8 mouse cellular contexts compared by ENCODE assay signal in genomic region chr10:69662338-69662737, GRCm38 (mm10).
DNase-seq lines count a peak whose midpoint lies in the region; ATAC-seq and TF ChIP-seq lines count a peak whose summit lies in the region.

No protein-coding gene starts in this region.

- no peaks in the 10 kb centered on the region for H3K36me3 ChIP-seq in embryonic facial prominence, embryonic 11.5 days (replicated peaks; ENCODE audit: control insufficient read depth, insufficient read depth, low read depth, low read length)
- no peaks in the 10 kb centered on the region for H3K36me3 ChIP-seq in heart, embryonic 10.5 days
- no peaks in the 10 kb centered on the region for H3K36me3 ChIP-seq in kidney, postnatal 0 days (ENCODE audit: insufficient read depth, low read length)
- no peaks in the 10 kb centered on the region for H3K36me3 ChIP-seq in liver, embryonic 11.5 days (ENCODE audit: control insufficient read depth, insufficient read depth, low read length)
- H3K36me3 ChIP-seq in neural tube, embryonic 12.5 days, result no peaks in the 10 kb centered on the region

- no peaks in the 10 kb centered on the region for H3K4me1 ChIP-seq in embryonic facial prominence, embryonic 11.5 days (ENCODE audit: control insufficient read depth, insufficient read depth, low read length)
- 0 out of 2 replicates have a peak, but pooled peaks cover 3% of the 10 kb centered on the region for H3K4me1 ChIP-seq in heart, embryonic 10.5 days
- no peaks in the 10 kb centered on the region for H3K4me1 ChIP-seq in kidney, postnatal 0 days (replicated peaks; ENCODE audit: insufficient read depth, low read length)
- H3K4me1 ChIP-seq in liver, embryonic 11.5 days (replicated peaks; ENCODE audit: control insufficient read depth, insufficient read depth, low read length), result no peaks in the 10 kb centered on the region
- H3K4me1 ChIP-seq in neural tube, embryonic 12.5 days, result peaks cover 4% of the 10 kb centered on the region; the same call in 1 of the 2 replicates

- no peak overlapping the region for H3K4me3 ChIP-seq in embryonic facial prominence, embryonic 11.5 days (ENCODE audit: low read depth, low read length)
- no peak overlapping the region for H3K4me3 ChIP-seq in heart, embryonic 10.5 days
- no peak overlapping the region for H3K4me3 ChIP-seq in kidney, postnatal 0 days (replicated peaks; ENCODE audit: low read depth, low read length)
- no peak overlapping the region for H3K4me3 ChIP-seq in liver, embryonic 11.5 days (ENCODE audit: low read depth, low read length)
- H3K4me3 ChIP-seq in neural tube, embryonic 12.5 days, result no peak overlapping the region

- H3K9me3 ChIP-seq in embryonic facial prominence, embryonic 11.5 days (replicated peaks; ENCODE audit: control insufficient read depth, low read length), result no peaks in the 10 kb centered on the region
- H3K9me3 ChIP-seq in heart, embryonic 10.5 days, result no peaks in the 10 kb centered on the region
- no peaks in the 10 kb centered on the region for H3K9me3 ChIP-seq in kidney, postnatal 0 days (replicated peaks; ENCODE audit: low read length)
- H3K9me3 ChIP-seq in liver, embryonic 11.5 days (ENCODE audit: control insufficient read depth, low read length), result no peaks in the 10 kb centered on the region
- no peaks in the 10 kb centered on the region for H3K9me3 ChIP-seq in neural tube, embryonic 12.5 days

- no peak overlapping the region for H3K4me2 ChIP-seq in embryonic facial prominence, embryonic 11.5 days (ENCODE audit: low read depth, low read length)
- H3K4me2 ChIP-seq in kidney, postnatal 0 days (ENCODE audit: low read length), result no peak overlapping the region
- H3K4me2 ChIP-seq in liver, embryonic 11.5 days, result no peak overlapping the region
- no peak overlapping the region for H3K4me2 ChIP-seq in neural tube, embryonic 12.5 days (replicated peaks)

- DNase-seq in A20 (ENCODE audit: low read depth, low spot score), result peak; percentile 49
- DNase-seq in adrenal gland, postnatal 36 days, result peak; percentile 77 to 80
- peak; percentile 86 for DNase-seq in embryonic facial prominence, embryonic 11.5 days (ENCODE audit: low spot score)
- peak; percentile 87 for DNase-seq in heart, embryonic 10.5 days (ENCODE audit: low spot score)
- DNase-seq in kidney, postnatal 0 days (ENCODE audit: low spot score), result peak; percentile 92
- DNase-seq in liver, embryonic 11.5 days (ENCODE audit: low spot score), result peak; percentile 57
- DNase-seq in thymus, postnatal 0 days (ENCODE audit: low spot score), result peak; percentile 40

- TF ChIP-seq CTCF in kidney, postnatal 0 days (IDR thresholded peaks at IDR 0.05; ENCODE audit: low read depth), result peak; percentile 96

- H3K27ac ChIP-seq in embryonic facial prominence, embryonic 11.5 days (replicated peaks; ENCODE audit: low read depth, low read length), result no peak overlapping the region
- no peak overlapping the region for H3K27ac ChIP-seq in heart, embryonic 10.5 days
- H3K27ac ChIP-seq in kidney, postnatal 0 days, result no peak overlapping the region
- no peak overlapping the region for H3K27ac ChIP-seq in liver, embryonic 11.5 days (ENCODE audit: low read depth, low read length)
- H3K27ac ChIP-seq in neural tube, embryonic 12.5 days, result no peak overlapping the region

- no peak for ATAC-seq in embryonic facial prominence, embryonic 11.5 days (replicated peaks; ENCODE audit: insufficient number of reproducible peaks, low FRiP score, low TSS enrichment, low read depth)
- 0 out of 2 replicates have a peak, but pooled peaks have one; percentile 25 for ATAC-seq in kidney, postnatal 0 days (replicated peaks; ENCODE audit: low FRiP score, low read depth)
- no peak for ATAC-seq in liver, embryonic 11.5 days (replicated peaks; ENCODE audit: low FRiP score)
- peak; percentile 34; the same call in 1 of the 2 replicates for ATAC-seq in neural tube, embryonic 12.5 days (ENCODE audit: low FRiP score, low read depth)

- H3K9ac ChIP-seq in embryonic facial prominence, embryonic 11.5 days (replicated peaks; ENCODE audit: low read length), result no peak overlapping the region
- H3K9ac ChIP-seq in kidney, postnatal 0 days (ENCODE audit: low read depth, low read length), result no peak overlapping the region
- H3K9ac ChIP-seq in liver, embryonic 11.5 days (ENCODE audit: low read depth, low read length), result no peak overlapping the region
- H3K9ac ChIP-seq in neural tube, embryonic 12.5 days, result no peak overlapping the region

- H3K27me3 ChIP-seq in embryonic facial prominence, embryonic 11.5 days (ENCODE audit: control insufficient read depth, insufficient read depth, low read length), result no peaks in the 10 kb centered on the region
- no peaks in the 10 kb centered on the region for H3K27me3 ChIP-seq in heart, embryonic 10.5 days (ENCODE audit: insufficient read depth, poor library complexity, severe bottlenecking)
- H3K27me3 ChIP-seq in kidney, postnatal 0 days (ENCODE audit: insufficient read depth, low read length), result no peaks in the 10 kb centered on the region
- H3K27me3 ChIP-seq in liver, embryonic 11.5 days (replicated peaks; ENCODE audit: control insufficient read depth, insufficient read depth, low read length), result no peaks in the 10 kb centered on the region
- H3K27me3 ChIP-seq in neural tube, embryonic 12.5 days (replicated peaks), result no peaks in the 10 kb centered on the region

- WGBS in embryonic facial prominence, embryonic 11.5 days, result 5% methylated on average over 7 of the region's 7 CpGs
- 9% methylated on average over 7 of the region's 7 CpGs for WGBS in heart, embryonic 10.5 days
- WGBS in kidney, postnatal 0 days, result 7% methylated on average over 7 of the region's 7 CpGs
- WGBS in liver, embryonic 11.5 days, result 6% methylated on average over 7 of the region's 7 CpGs
- 15% methylated on average over 7 of the region's 7 CpGs for WGBS in neural tube, embryonic 12.5 days

Comparison
In these comparisons a context has a peak if more than half of its experiments do, and no peak if none do; other contexts are left out.
1. DNase-seq: peak in every context shown above with its lines; median percentile 92 in kidney, postnatal 0 days; 87 in heart, embryonic 10.5 days; 86 in embryonic facial prominence, embryonic 11.5 days; 78 in adrenal gland, postnatal 36 days; 57 in liver, embryonic 11.5 days; 49 in A20; 40 in thymus, postnatal 0 days.
2. ATAC-seq: peak in kidney, postnatal 0 days (single experiment) and neural tube, embryonic 12.5 days (single experiment); none in embryonic facial prominence, embryonic 11.5 days (single experiment) and liver, embryonic 11.5 days (single experiment).